Mouse (Mus musculus) heart, embryonic 16.5 days (tissue): ENCODE data around the gene Grm3. TPM values are rescaled to one million over a fixed set of nuclear protein-coding genes. Genes with fewer than 3 reads are reported as not detected.

Experiments
- ATAC-seq: fragments of 200-750 bp; cut with Nextera tagmentation; replicated peaks from 2 replicates; pipeline ENCODE4 v1.8.0; 2017; ENCODE audit warnings: moderate number of reproducible peaks; ENCODE audit not compliant: insufficient read depth, low FRiP score; ENCODE audit errors: extremely low read depth
- H3K27ac ChIP-seq: fragments of 300-500 bp; sonication (generic); 2 replicates; pipeline ENCODE4 v1.5.1; 2014; ENCODE audit warnings: mild to moderate bottlenecking, low read length, control low read depth, moderate library complexity
- H3K27me3 ChIP-seq: fragments of 300-500 bp; sonication (generic); 2 replicates; pipeline ENCODE4 v1.6.1; 2014; ENCODE audit warnings: low read length, mixed read lengths; ENCODE audit not compliant: control insufficient read depth, insufficient read depth
- H3K36me3 ChIP-seq: fragments of 300-500 bp; sonication (generic); 2 replicates; pipeline ENCODE4 v1.6.1; 2014; ENCODE audit not compliant: control insufficient read depth, insufficient read depth
- H3K4me1 ChIP-seq: fragments of 300-500 bp; sonication (generic); 2 replicates; pipeline ENCODE4 v1.6.1; 2014; ENCODE audit warnings: low read length, mixed read lengths; ENCODE audit not compliant: control insufficient read depth, insufficient read depth
- H3K4me2 ChIP-seq: fragments of 300-500 bp; sonication (generic); 2 replicates; pipeline ENCODE4 v1.6.1; 2014; ENCODE audit warnings: low read depth, mild to moderate bottlenecking, control low read depth, low read length
- H3K4me3 ChIP-seq: fragments of 300-500 bp; sonication (generic); 2 replicates; pipeline ENCODE4 v1.5.1; 2014; ENCODE audit warnings: mild to moderate bottlenecking, control low read depth, low read length
- H3K9ac ChIP-seq: fragments of 300-500 bp; sonication (generic); 2 replicates; pipeline ENCODE4 v1.6.1; 2014; ENCODE audit warnings: low read length, control low read depth
- H3K9me3 ChIP-seq: fragments of 300-500 bp; sonication (generic); replicated peaks from 2 replicates; pipeline ENCODE4 v1.6.1; 2016; ENCODE audit warnings: low read length; ENCODE audit not compliant: control insufficient read depth
- WGBS: fragments of 180-500 bp; shearing (Covaris S2); extraction: QIAGEN DNeasy Blood & Tissue Kit; methylation state at CpG from one replicate; pipeline ENCODE4 v1.1.7; 2014; 5-methylcytosine and 5-hydroxymethylcytosine counted together
- polyA plus RNA-seq: library from polyadenylated mRNA; unstranded; fragments of >200 nt; fragmentation: Nextera tagmentation; extraction: Ambion mirVana; gene quantifications from 2 replicates; pipeline ENCODE4 v1.2.1, GENCODE M21; 2015

Grm3 gene
- polyA plus RNA-seq, 1 experiment from 2014 or later: 0.17 TPM

GRCm38 (mm10) chr5:9638612-9639011 is 86.4 kb downstream of the Grm3 start:
- Histone ChIP-seq H3K4me2 (no peak overlapping the region), H3K27ac (no peak overlapping the region), H3K27me3 (no peaks in the 10 kb centered on the region), H3K9me3 (peaks cover 4% of the 10 kb centered on the region; the same call in 1 of the 2 replicates), H3K9ac (no peak overlapping the region), H3K4me3 (no peak overlapping the region), H3K4me1 (no peaks in the 10 kb centered on the region), H3K36me3 (no peaks in the 10 kb centered on the region)
- ATAC-seq: no peak
- WGBS: 86% methylated on average over 2 of the region's 2 CpGs

- WGBS: 16% methylated on average over 2 of the region's 2 CpGs
- Histone ChIP-seq H3K4me2 (no peak overlapping the region), H3K27ac (peak overlapping the region; percentile 61; the same call in 1 of the 2 replicates), H3K36me3 (no peaks in the 10 kb centered on the region), H3K4me3 (no peak overlapping the region), H3K4me1 (peaks cover 7% of the 10 kb centered on the region; the same call in 1 of the 2 replicates), H3K9ac (no peak overlapping the region), H3K9me3 (no peaks in the 10 kb centered on the region), H3K27me3 (no peaks in the 10 kb centered on the region)
- ATAC-seq: peak; percentile 87
Measured at GRCm38 (mm10) chr5:9627220-9627619, 97.8 kb downstream of the Grm3 start.

- no peak overlapping the region for H3K27ac ChIP-seq
- no peaks in the 10 kb centered on the region for H3K27me3 ChIP-seq
- WGBS: 64% methylated on average over 4 of the region's 4 CpGs
- H3K4me2 ChIP-seq: no peak overlapping the region
- no peaks in the 10 kb centered on the region for H3K9me3 ChIP-seq
- no peak for ATAC-seq
- H3K36me3 ChIP-seq: no peaks in the 10 kb centered on the region
- peaks cover 7% of the 10 kb centered on the region; the same call in 1 of the 2 replicates for H3K4me1 ChIP-seq
- H3K4me3 ChIP-seq: no peak overlapping the region
- H3K9ac ChIP-seq: no peak overlapping the region
Measured at GRCm38 (mm10) chr5:9624396-9624795, 100.6 kb downstream of the Grm3 start.

- 26% methylated on average over 4 of the region's 4 CpGs for WGBS
- no peak for ATAC-seq
- Histone ChIP-seq H3K27ac (no peak overlapping the region), H3K9ac (no peak overlapping the region), H3K27me3 (no peaks in the 10 kb centered on the region), H3K9me3 (no peaks in the 10 kb centered on the region), H3K4me2 (no peak overlapping the region), H3K36me3 (no peaks in the 10 kb centered on the region), H3K4me3 (no peak overlapping the region), H3K4me1 (peaks cover 6% of the 10 kb centered on the region; the same call in 1 of the 2 replicates)
Measured at GRCm38 (mm10) chr5:9623095-9623459, 101.9 kb downstream of the Grm3 start.

- H3K36me3 ChIP-seq: no peaks in the 10 kb centered on the region
- no peak overlapping the region for H3K4me2 ChIP-seq
- no peak overlapping the region for H3K4me3 ChIP-seq
- no peak for ATAC-seq
- H3K4me1 ChIP-seq: peaks cover under 1% of the 10 kb centered on the region; the same call in 1 of the 2 replicates
- H3K9me3 ChIP-seq: no peaks in the 10 kb centered on the region
- H3K27ac ChIP-seq: no peak overlapping the region
- 61% methylated on average over 4 of the region's 4 CpGs for WGBS
- no peaks in the 10 kb centered on the region for H3K27me3 ChIP-seq
- H3K9ac ChIP-seq: no peak overlapping the region
Measured at GRCm38 (mm10) chr5:9622264-9623094, 102.5 kb downstream of the Grm3 start.

DNA sequence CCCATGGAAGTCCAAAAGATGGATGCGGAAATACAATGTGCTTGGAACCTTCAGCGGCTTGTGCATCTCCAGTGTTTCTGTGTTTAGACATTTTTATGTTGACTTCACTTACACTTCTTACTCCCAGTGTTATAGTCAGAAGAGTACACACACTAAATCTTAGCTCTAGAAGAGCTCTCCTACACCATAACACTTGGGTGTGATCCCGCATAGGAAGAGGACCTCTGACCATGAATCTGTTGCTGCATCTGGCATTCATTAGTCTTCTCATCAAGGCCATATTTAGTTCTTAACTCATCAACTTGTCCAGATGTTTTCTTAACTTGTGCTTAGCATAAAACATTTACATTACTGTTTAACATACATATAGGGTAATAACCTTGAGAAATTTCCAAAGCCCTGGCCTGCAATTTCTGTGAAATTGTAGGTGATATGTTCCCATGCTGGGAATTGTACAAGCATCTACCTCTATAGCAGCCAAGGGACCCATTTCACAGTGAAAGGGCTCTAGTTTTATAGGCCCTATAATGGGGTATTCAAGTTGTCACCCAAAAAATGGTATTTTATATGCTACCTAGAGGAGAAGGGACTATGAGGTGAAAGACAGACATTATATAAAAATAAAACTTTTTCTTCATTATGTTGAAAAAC is 103.4 kb downstream of the Grm3 start:
- Histone ChIP-seq H3K4me2 (no peak overlapping the region), H3K36me3 (no peaks in the 10 kb centered on the region), H3K27me3 (no peaks in the 10 kb centered on the region), H3K4me1 (no peaks in the 10 kb centered on the region), H3K9me3 (no peaks in the 10 kb centered on the region), H3K27ac (no peak overlapping the region), H3K9ac (no peak overlapping the region), H3K4me3 (no peak overlapping the region)
- WGBS: 93% methylated on average over 3 of the region's 3 CpGs
- no peak for ATAC-seq

DNA sequence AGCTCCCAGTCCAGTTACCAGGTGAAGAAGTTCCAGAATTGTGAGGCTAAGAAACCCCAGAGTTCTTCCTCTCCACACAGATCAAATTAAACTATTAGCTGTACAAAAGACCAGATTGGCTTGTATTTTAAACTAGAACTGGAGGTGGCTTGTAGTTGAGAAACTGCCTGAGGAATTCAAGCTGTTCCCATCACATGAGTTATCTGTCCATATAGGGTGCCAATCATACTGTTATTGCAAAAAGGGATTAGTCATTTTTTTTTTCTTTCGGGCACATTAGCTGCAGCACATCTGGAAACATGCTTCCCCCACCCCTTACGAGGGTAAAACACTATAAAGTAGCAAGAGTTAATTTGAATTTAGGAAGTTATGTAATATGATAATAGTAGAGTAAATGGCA is 145.9 kb downstream of the Grm3 start:
- 58% methylated on average over 2 of the region's 2 CpGs for WGBS
- no peak overlapping the region for H3K4me2 ChIP-seq
- no peak overlapping the region for H3K9ac ChIP-seq
- H3K4me3 ChIP-seq: no peak overlapping the region
- no peak overlapping the region for H3K27ac ChIP-seq
- no peaks in the 10 kb centered on the region for H3K9me3 ChIP-seq
- no peak for ATAC-seq
- H3K4me1 ChIP-seq: no peaks in the 10 kb centered on the region
- H3K27me3 ChIP-seq: no peaks in the 10 kb centered on the region
- no peaks in the 10 kb centered on the region for H3K36me3 ChIP-seq

DNA sequence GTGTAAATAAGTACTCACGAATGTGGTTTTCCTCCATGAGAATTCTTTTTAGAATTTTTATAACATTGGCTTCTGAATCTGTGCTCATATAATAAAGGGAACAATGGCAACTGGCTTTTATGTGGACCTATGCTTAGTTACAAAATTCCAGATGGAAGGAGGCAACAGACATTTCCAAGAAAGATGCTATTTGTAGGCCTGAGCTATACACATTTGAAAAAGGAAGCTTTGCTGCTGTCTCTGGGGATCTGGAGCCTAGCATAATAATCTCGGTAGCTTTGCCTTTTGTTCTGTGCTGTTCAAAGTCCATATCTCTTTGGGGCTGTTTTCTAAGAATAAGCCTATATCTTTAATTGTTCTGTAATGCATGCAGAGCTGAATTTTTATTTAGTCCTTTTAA is 146.4 kb downstream of the Grm3 start:
- no peak overlapping the region for H3K4me3 ChIP-seq
- no peaks in the 10 kb centered on the region for H3K27me3 ChIP-seq
- H3K9ac ChIP-seq: no peak overlapping the region
- H3K36me3 ChIP-seq: no peaks in the 10 kb centered on the region
- ATAC-seq: no peak
- no peaks in the 10 kb centered on the region for H3K9me3 ChIP-seq
- H3K4me1 ChIP-seq: no peaks in the 10 kb centered on the region
- H3K4me2 ChIP-seq: no peak overlapping the region
- WGBS: 58% methylated on average over 2 of the region's 2 CpGs
- H3K27ac ChIP-seq: no peak overlapping the region

DNA sequence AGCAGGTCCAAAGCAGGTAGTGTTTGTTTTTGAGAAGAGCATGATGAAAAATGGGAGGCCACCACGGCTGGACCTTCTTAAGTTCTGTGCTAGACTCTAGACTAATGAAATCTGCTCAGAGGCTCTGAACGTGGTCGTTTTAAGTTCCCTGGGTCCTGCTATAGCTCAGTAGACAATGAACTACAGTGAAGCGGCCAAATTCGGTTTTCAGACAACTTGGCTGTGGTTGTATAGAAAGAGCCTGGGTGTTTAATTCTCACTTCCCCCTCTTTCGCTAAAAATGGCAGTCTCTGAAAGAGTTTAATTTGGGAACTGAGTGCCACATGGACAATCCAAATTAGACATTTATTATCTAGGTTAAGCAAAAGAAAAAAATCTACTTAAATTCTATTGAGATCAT is 154.0 kb downstream of the Grm3 start:
- WGBS: 84% methylated on average over 6 of the region's 6 CpGs
- no peaks in the 10 kb centered on the region for H3K9me3 ChIP-seq
- H3K4me2 ChIP-seq: no peak overlapping the region
- ATAC-seq: no peak
- H3K36me3 ChIP-seq: no peaks in the 10 kb centered on the region
- no peak overlapping the region for H3K4me3 ChIP-seq
- H3K4me1 ChIP-seq: no peaks in the 10 kb centered on the region
- H3K27me3 ChIP-seq: no peaks in the 10 kb centered on the region
- H3K27ac ChIP-seq: no peak overlapping the region
- H3K9ac ChIP-seq: no peak overlapping the region
